Mouse (Mus musculus): ENCODE results near the gene Parp12. TPM values are rescaled to one million over a fixed set of nuclear protein-coding genes. Genes with fewer than 3 reads are reported as not detected.

Gene Parp12
- total RNA-seq (2023), result under 1 TPM; 0.27 to 0.44 TPM

DNA sequence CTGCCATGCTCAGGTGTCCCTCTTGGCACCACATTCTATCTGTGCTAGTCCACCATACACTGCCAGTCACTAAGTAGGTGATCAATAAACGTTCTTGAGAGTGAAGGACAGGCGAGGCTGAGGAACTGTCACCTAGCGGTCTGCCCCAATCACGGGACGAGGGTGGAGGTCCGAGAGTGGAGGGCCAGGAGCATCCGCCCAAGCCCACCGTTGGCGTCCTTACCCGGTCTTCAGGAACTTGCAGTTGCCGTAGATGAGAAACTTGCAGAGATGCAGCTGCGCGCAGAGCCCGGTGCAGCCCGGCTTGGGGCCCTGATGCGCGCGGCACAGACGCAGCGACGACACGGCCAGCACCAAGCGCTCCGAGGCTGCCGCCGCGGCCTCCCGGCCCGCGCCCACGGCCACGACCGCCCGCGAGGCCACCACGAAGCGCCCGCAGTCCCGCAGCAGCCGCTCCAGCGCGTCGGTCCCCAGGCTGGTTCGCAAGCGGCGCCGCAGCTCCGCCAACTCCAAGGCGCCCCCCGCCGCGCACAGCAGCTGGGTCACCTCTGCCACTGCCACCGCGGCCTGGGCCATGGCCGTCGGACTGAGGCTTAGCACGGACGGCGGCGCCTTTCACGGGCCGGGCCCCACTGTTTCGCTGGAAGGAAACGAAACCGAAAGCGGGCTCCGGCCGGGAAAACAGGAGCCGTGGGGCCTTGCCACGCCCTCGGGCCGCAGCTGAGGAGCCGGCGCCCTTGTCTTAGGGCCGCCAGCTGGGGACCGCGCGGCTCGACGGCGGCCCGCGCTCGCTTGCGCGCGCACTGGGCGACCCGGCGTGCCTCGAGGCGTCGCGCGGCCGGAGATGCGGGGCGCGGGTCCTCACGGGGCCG, at the start of gene Parp12:
Parp12 (minus strand) TSS at position 766 of the 872 bp plus-strand sequence.

Other genes with a start within 250 kb of the Parp12 start
- gene Tbxas1, start 242.9 kb downstream of the Parp12 start, total RNA-seq (2023), result under 1 TPM in 1 of 2 experiments, not detected in 1; 0.93 TPM
- gene Hipk2, start 242.2 kb downstream of the Parp12 start, total RNA-seq (2023), result 10 to 100 TPM; 20.5 to 23.1 TPM
- gene Kdm7a, start 88.4 kb upstream of the Parp12 start, total RNA-seq (2023), result 10 to 100 TPM; 88.9 to 94.1 TPM

Measured in B cell, adult 67 days (primary cell).